Mouse (Mus musculus) heart, postnatal 14 days (tissue): ENCODE measurements at regions not wholly inside any gene's neighbourhood (a gene's known extent, or its start where the extent isn't known, plus 50 kb on each side); places are given as distances from the start of the nearest gene placed in this dataset.

Source experiments
- DNase-seq, 2 experiments: peaks; one replicate each; pipeline ENCODE4 v3.0.0; 2021 to 2022
- intact Hi-C: fragments of 180-260 bp; cut with DNase I; formaldehyde crosslinking; loops from one replicate; pipeline ENCODE4 v1.15.1; 2025

GRCm38 (mm10) chr5:106067124-106067551 lies 190.8 kb downstream of the Zfp326 start:
- no peak for DNase-seq
- intact Hi-C loops: no loop called here

- DNase-seq: no peak
- intact Hi-C loops: no loop called here
Measured at GRCm38 (mm10) chr5:106066706-106067105, 190.3 kb downstream of the Zfp326 start.

DNA sequence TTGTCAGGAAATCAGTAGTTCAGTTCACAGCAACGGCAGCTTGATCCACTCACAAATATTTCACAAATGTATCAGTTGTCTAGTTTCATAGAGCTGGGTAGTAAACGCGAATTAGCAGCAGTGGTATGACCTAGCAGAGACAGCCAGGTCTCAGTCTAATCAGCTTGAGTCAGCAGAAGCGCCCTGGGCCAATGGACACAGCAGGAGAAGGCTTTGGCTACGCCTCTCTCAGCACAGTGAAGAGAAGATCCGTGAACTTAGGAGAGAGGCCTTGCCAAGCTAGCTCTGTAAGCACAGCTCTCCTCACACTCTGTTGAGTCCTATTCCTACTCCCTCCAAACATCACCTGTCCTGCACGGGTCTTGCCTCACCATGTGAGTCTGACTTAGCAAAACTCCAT lies 188.0 kb downstream of the Zfp326 start:
- no peak for DNase-seq
- intact Hi-C loops: no loop called here

- no peak for DNase-seq
Measured at GRCm38 (mm10) chr5:106062926-106063325, 186.6 kb downstream of the Zfp326 start.

DNA sequence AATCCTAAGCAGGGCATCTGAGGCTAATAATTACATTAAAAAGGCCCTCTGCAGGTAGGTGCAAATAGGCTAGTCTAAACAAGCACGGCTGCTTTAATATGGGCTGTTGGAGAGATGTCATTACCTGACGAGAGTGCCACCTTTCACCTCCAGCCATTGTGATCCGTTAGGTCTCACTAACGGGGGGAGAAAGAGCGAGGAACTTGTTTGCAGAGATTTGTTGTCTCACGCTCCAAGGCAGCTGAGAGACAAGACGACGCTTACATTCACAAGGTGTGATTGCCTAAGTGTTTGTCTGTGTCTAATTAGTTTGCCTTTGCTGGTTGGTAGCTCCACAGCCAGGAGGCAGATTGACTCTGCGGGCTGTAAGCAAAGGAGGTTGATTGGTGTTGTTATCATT lies 180.3 kb downstream of the Zfp326 start:
- intact Hi-C loops: no loop called here

More at GRCm38 (mm10) chr5:106062926-106063325, 186.6 kb downstream of the Zfp326 start:
- intact Hi-C loops: no loop called here

GRCm38 (mm10) chr5:106055221-106055620 lies 178.9 kb downstream of the Zfp326 start:
- DNase-seq: no peak
- intact Hi-C loops: no loop called here

More for the DNA sequence above, 180.3 kb downstream of the Zfp326 start:
- DNase-seq: no peak

GRCm38 (mm10) chr5:106051026-106051425 lies 174.7 kb downstream of the Zfp326 start:
- intact Hi-C loops: no loop called here
- DNase-seq: no peak

DNA sequence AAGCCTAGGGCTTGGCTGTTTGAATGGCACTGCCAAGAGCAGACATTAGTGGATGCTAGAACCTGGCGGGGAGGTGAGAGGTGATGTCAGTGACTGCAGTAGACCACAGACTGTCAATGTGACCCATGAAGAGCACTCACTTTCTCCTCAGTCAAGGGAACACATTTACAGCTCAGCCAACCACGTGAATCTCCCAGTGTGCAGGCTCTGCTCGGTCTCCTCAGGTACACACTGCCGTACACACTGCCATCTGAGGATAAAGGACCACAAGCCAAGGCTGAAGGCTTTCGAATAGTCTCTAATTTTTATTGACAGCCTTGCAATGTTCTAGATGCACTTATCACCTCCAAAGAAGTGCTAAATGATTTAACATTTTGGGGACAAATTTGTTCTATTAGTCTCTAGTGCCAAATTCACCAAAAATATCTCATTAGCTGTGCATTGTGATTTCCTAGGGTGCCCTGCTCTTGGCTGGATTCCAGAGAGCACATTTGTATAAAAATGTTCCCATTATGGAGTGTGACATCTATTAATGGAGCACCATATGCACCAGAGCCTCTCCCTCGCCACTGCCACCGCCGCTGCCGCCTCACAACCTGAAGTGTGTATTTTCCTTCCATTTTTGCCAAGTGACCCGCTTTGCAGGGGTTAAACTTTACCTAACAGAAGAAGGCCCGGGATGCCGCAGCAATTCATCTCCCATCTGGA lies 168.7 kb downstream of the Zfp326 start:
- no peak for DNase-seq
- intact Hi-C loops: no loop called here

DNA sequence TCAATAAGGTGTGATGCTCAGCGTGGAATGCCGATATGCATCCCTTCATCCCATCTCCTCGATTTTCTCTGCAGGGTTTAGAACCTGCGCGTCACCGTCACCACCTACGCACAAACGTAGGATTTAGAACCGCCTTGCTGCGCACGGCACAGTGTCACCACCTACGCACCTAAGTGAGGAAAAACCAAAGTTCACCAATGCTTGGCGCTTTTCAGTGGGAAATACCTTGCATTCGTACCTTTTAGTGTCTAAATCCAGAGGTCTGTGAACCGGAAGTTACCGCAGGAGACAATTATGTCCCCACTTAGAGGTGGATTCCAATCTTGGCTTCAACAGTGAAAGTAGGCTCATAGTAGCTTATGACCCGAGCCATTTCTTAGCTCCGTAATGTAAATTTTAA lies 162.0 kb downstream of the Zfp326 start:
- intact Hi-C loops: no loop called here
- DNase-seq: no peak

- DNase-seq: peak in 1 of 2 experiments; percentile 3
- intact Hi-C loops: no loop called here
Measured at GRCm38 (mm10) chr5:106036176-106036575, 159.8 kb downstream of the Zfp326 start.

DNA sequence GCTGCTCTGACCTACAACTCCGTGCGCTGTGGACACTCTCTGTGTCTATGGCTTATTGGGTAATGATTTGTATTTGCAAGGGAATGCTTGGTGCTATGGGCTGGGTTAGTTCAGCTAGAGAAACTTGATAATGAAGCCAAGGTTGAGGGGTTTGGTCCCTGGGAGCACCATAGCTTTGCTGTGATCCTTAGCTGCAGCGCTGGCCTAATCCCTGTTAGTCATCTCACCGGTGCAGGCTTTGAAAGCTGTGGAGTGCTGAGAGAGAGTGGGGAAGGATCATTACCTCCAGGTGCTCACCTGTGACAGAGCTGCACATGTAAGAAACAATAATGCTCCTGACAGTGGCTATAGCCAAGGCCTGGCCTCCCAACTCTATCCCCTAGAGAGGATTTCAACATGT lies 156.6 kb downstream of the Zfp326 start:
- intact Hi-C loops: no loop called here
- DNase-seq: no peak

DNA sequence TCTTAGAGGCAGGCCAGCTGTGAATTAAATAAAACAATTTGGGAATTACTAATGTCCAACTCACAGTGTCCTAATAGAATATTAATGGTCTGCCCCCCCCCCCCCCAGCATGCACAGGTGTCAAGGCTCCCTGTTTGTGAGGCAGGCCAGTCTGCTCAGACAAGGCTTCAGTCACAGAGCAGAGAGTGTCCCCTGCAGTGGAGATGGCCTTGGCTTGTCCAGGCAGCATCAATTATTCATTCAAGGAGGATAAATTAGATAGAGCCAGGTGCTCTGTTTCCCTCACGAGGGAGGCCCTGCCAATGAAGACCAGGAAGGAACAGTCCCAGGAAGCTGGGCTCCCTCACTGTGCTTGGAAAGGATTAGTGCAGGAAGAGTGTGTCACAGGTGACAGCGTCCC lies 150.5 kb downstream of the Zfp326 start:
- no peak for DNase-seq
- intact Hi-C loops: no loop called here

DNA sequence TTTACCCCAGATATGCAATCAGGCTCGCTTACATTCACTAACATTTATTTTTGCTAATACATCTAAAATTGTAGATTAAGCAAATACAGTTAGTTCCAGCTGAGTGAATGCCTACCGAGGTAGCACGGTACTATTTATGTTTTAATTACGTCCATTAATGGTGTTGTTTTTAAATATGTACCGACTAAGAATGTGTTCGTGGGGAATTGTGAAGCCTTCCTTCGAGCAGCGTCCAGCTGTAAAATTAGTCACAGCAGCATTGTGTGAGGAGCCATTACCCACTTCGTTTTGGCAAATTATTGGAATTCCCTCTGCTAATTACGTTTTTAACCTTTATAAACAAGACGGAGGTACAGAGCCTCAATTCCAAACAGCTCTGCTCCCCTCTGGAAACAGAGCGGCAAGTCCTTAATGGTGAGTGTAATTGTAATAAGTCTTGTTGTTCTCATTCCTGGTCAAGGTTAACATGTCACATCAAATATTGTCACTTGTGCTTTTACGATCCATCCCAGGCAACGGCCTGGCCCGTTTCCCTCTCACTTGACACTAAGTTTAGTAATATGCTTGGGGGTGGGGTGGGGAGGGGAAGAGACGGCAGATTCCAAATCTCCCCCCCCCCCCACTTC lies 128.0 kb downstream of the Zfp326 start:
- intact Hi-C loops: no loop called here
- no peak for DNase-seq

DNA sequence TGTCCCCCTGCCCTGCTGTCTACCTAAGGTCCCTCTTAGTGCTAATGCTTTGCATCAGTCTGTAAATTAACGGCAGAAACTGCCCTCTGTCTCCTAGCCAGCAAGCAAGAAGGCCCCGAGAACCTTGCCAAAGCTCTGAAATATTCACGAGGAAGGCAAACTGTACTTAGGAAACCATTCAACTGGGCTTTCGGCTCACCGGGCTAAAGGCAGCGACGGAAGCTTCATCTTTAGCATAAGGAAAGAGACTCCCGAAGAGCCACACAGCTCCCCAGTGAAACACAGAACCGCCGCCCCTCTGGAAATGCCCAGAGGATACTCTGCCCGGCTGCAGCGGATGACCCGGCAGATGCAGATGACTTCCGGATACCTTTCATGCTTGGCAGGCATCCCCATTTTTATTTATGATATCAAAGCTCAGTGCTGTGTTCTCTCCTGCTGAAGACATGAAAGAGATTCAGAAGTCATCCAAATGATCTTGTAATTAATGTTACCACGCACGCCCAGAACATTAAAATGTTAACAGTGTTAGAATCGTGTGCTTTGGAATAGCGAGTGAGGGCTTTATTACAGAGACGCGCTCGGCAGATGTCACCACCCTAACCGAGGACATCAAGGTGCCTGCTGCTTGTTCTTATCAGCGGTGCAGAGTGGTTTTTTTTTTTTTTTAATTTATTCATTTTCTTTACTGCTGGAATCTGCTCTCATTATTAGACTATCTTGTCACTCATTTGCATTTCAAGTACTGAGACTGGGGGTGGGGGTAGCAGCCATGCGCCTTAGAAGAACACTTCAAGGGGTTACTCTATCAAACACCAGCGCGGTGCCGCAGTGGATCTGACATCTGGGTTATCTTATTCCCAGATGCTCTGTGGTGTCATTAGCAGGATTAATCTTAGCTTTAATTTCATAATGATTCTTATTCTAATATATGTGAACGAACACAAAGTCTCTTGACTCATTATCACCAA lies 127.2 kb downstream of the Zfp326 start:
- intact Hi-C loops: no loop called here
- no peak for DNase-seq

- intact Hi-C loops: no loop called here
Measured at GRCm38 (mm10) chr5:106002330-106002729, 126.0 kb downstream of the Zfp326 start.

GRCm38 (mm10) chr5:105994218-105994617 lies 117.9 kb downstream of the Zfp326 start:
- intact Hi-C loops: no loop called here
- DNase-seq: no peak

More at GRCm38 (mm10) chr5:106002330-106002729, 126.0 kb downstream of the Zfp326 start:
- peak in 1 of 2 experiments; percentile 8 for DNase-seq

- intact Hi-C loops: no loop called here
Measured at GRCm38 (mm10) chr5:105993066-105993760, 116.8 kb downstream of the Zfp326 start.

GRCm38 (mm10) chr5:105990777-105991176 lies 114.4 kb downstream of the Zfp326 start:
- DNase-seq: no peak
- intact Hi-C loops: no loop called here

More at GRCm38 (mm10) chr5:105993066-105993760, 116.8 kb downstream of the Zfp326 start:
- no peak for DNase-seq

DNA sequence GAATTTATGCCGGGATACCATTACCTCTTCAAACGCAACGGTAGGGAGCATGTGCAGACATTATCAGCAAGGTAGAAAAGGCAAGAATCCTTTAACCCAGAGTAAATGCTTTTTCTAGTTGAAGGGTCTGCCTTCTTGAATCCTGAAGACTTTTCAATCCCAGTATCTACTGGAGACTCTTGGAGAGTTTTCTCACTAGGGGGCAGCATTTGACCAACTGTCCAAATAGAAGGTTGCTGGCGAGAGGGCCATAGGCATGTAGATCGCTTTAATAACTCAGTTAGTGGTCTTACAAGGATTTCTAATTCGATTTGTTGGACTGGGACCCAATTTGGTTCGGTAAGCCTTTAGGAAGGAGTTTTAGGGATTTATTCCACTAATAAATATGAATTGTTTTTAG lies 110.0 kb downstream of the Zfp326 start:
- peak in 1 of 2 experiments; percentile 54 for DNase-seq
- intact Hi-C loops: loop anchor here (10.0 kb wide), 1 partner anchor 468 kb away; the partner anchor contains the start of gene Barhl2

- intact Hi-C loops: loop anchor here (10.0 kb wide), 1 partner anchor 472 kb away; the partner anchor contains the start of gene Barhl2
- DNase-seq: no peak
Measured at GRCm38 (mm10) chr5:105983131-105983530, 106.8 kb downstream of the Zfp326 start.
